Mouse (Mus musculus) lung, postnatal 0 days (tissue): Measurements from ENCODE around the gene Slamf7. TPM values are rescaled to one million over a fixed set of nuclear protein-coding genes. Genes with fewer than 3 reads are reported as not detected.
A peak's percentile ranks its signal among the peaks of the same experiment; 100 is the strongest.

Source experiments
- ATAC-seq: fragments of 200-750 bp; cut with Nextera tagmentation; 2 replicates; pipeline ENCODE4 v1.8.0; 2017; ENCODE audit warnings: moderate library complexity
- DNase-seq: peaks from one replicate; pipeline ENCODE4 v3.0.0-alpha.2; 2016; ENCODE audit warnings: low spot score
- H3K27ac ChIP-seq: fragments of 300-500 bp; sonication (generic); 2 replicates; pipeline ENCODE4 v1.5.1; 2014; ENCODE audit warnings: antibody characterized with exemption, mild to moderate bottlenecking, low read length, mixed read lengths
- H3K27me3 ChIP-seq: fragments of 300-500 bp; sonication (generic); replicated peaks from 2 replicates; pipeline ENCODE4 v1.6.1; 2014; ENCODE audit warnings: low read length, mixed read lengths; ENCODE audit not compliant: insufficient read depth
- H3K36me3 ChIP-seq: fragments of 300-500 bp; sonication (generic); 2 replicates; pipeline ENCODE4 v1.6.1; 2014; ENCODE audit warnings: low read length, mixed read lengths; ENCODE audit not compliant: insufficient read depth
- H3K4me1 ChIP-seq: fragments of 300-500 bp; sonication (generic); 2 replicates; pipeline ENCODE4 v1.6.1; 2014; ENCODE audit warnings: antibody characterized with exemption, low read depth, low read length, mixed read lengths; ENCODE audit not compliant: insufficient read depth
- H3K4me2 ChIP-seq: fragments of 300-500 bp; sonication (generic); replicated peaks from 2 replicates; pipeline ENCODE4 v1.6.1; 2014; ENCODE audit warnings: low read depth, mild to moderate bottlenecking, low read length, moderate library complexity, mixed read lengths
- H3K4me3 ChIP-seq: fragments of 300-500 bp; sonication (generic); 2 replicates; pipeline ENCODE4 v1.5.1; 2014; ENCODE audit warnings: low read depth, low read length
- H3K9ac ChIP-seq: fragments of 300-500 bp; sonication (generic); replicated peaks from 2 replicates; pipeline ENCODE4 v1.6.1; 2014; ENCODE audit warnings: low read depth, mild to moderate bottlenecking
- H3K9me3 ChIP-seq: fragments of 300-500 bp; sonication (generic); 2 replicates; pipeline ENCODE4 v1.6.1; 2016; ENCODE audit warnings: low read length, mixed read lengths
- CTCF ChIP-seq: IDR thresholded peaks from 2 replicates; pipeline ENCODE4 v1.5.1; 2016; ENCODE audit warnings: antibody characterized with exemption, mild to moderate bottlenecking
- EP300 ChIP-seq: IDR thresholded peaks from 2 replicates; pipeline ENCODE4 v1.6.1; 2016; ENCODE audit warnings: antibody characterized with exemption, mild to moderate bottlenecking, control low read depth
- WGBS: fragments of 180-500 bp; shearing (Covaris S2); extraction: QIAGEN DNeasy Blood & Tissue Kit; methylation state at CpG from one replicate; pipeline ENCODE4 v1.1.7; 2014; 5-methylcytosine and 5-hydroxymethylcytosine counted together
- polyA plus RNA-seq: library from polyadenylated mRNA; unstranded; fragments of >200 nt; fragmentation: Nextera tagmentation; extraction: Ambion mirVana; gene quantifications from 2 replicates; pipeline ENCODE4 v1.2.1, GENCODE M21; 2015

Gene Slamf7
- polyA plus RNA-seq, 1 experiment from 2014 or later, result 0.56 TPM

DNA sequence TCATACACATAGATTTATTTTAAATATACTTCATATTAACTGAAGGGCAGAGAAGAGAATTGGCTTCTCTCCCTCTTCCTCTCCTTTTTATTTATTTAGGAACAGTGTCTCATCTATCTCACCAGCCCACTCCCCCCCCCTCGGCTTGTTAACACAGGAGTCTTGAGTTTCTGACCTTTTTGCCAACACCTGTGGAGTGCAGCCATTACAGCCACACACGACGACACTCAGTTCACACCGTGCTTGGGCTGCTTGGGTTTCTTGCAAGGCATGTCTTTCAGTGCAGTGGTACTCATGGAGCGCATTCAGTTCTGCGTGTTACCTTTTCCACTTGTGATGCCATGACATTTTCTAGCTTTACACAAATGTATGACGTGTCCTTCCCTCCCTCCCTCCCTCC, 22.8 kb downstream of the Slamf7 start:
- DNase-seq (no peak), ATAC-seq (no peak)
- Histone ChIP-seq H3K27me3 (no peaks in the 10 kb centered on the region), H3K27ac (no peak overlapping the region), H3K4me3 (no peak overlapping the region), H3K4me1 (no peaks in the 10 kb centered on the region), H3K4me2 (no peak overlapping the region), H3K9me3 (no peaks in the 10 kb centered on the region), H3K36me3 (no peaks in the 10 kb centered on the region), H3K9ac (no peak overlapping the region)
- no peak for TF ChIP-seq CTCF
- no peak for TF ChIP-seq EP300
- WGBS, result 61% methylated on average over 7 of the region's 7 CpGs

DNA sequence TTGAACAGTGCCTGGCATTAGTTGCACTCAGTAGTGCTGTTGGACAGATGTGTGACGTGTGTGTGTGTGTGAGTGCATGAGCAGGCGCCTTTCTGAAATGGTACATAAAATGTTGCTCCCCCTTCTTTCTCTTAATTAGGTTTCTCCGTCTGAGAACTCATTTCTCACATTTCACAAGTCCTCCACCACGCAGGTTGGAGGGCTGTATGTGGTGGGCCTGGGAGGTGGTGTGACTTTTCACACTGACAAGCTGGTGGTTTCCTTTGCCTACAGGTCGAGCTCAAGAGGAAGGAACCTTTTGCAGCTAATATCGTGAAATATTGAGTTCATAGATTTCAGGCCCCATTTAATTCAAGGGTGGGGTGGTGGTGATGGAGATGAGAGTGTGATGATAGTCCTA, 23.7 kb downstream of the Slamf7 start:
- H3K9ac ChIP-seq, result no peak overlapping the region
- no peak overlapping the region for H3K27ac ChIP-seq
- WGBS, result 60% methylated on average over 6 of the region's 6 CpGs
- H3K27me3 ChIP-seq, result no peaks in the 10 kb centered on the region
- no peaks in the 10 kb centered on the region for H3K36me3 ChIP-seq
- no peaks in the 10 kb centered on the region for H3K4me1 ChIP-seq
- no peak overlapping the region for H3K4me3 ChIP-seq
- H3K4me2 ChIP-seq, result no peak overlapping the region
- TF ChIP-seq CTCF (no peak), EP300 (no peak)
- no peak for DNase-seq
- no peak for ATAC-seq
- no peaks in the 10 kb centered on the region for H3K9me3 ChIP-seq

GRCm38 (mm10) chr1:171627801-171628200, 25.0 kb downstream of the Slamf7 start:
- 76% methylated on average over 3 of the region's 3 CpGs for WGBS
- Histone ChIP-seq H3K9me3 (no peaks in the 10 kb centered on the region), H3K36me3 (no peaks in the 10 kb centered on the region), H3K27me3 (no peaks in the 10 kb centered on the region), H3K4me1 (no peaks in the 10 kb centered on the region), H3K27ac (no peak overlapping the region), H3K4me3 (no peak overlapping the region), H3K9ac (no peak overlapping the region), H3K4me2 (no peak overlapping the region)
- ATAC-seq, result no peak
- TF ChIP-seq EP300 (no peak), CTCF (no peak)
- DNase-seq, result no peak

- WGBS, result 85% methylated on average over 6 of the region's 6 CpGs
- no peak for ATAC-seq
- Histone ChIP-seq H3K9ac (no peak overlapping the region), H3K4me2 (no peak overlapping the region), H3K36me3 (no peaks in the 10 kb centered on the region), H3K9me3 (no peaks in the 10 kb centered on the region), H3K4me3 (no peak overlapping the region), H3K4me1 (no peaks in the 10 kb centered on the region), H3K27ac (no peak overlapping the region), H3K27me3 (no peaks in the 10 kb centered on the region)
- no peak for DNase-seq
- TF ChIP-seq EP300 (no peak), CTCF (no peak)
Measured at GRCm38 (mm10) chr1:171620091-171620490, 32.7 kb downstream of the Slamf7 start.

DNA sequence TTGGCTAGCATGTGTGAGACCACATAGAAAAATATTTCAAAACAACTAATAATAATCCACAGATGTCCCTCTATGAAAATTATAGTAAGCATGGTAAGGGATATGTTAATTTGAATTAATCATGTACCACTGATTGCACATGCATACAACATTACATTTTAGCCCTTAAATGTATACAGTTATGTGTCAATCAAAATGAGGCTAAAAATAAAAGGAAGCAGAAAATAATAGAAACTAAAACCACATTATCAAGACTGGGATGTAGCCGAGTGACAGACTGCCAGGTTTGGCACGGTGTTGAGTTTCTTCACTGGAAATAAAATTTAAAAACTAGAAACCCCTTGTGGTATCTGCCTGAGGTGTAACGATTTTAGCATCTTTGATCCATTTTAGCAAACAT, 33.2 kb downstream of the Slamf7 start:
- Histone ChIP-seq H3K9me3 (no peaks in the 10 kb centered on the region), H3K4me1 (no peaks in the 10 kb centered on the region), H3K36me3 (no peaks in the 10 kb centered on the region), H3K9ac (no peak overlapping the region), H3K4me3 (no peak overlapping the region), H3K27ac (no peak overlapping the region), H3K27me3 (no peaks in the 10 kb centered on the region), H3K4me2 (no peak overlapping the region)
- WGBS, result 66% methylated on average over 3 of the region's 3 CpGs
- ATAC-seq, result no peak
- no peak for DNase-seq
- no peak for TF ChIP-seq CTCF
- TF ChIP-seq EP300, result no peak

DNA sequence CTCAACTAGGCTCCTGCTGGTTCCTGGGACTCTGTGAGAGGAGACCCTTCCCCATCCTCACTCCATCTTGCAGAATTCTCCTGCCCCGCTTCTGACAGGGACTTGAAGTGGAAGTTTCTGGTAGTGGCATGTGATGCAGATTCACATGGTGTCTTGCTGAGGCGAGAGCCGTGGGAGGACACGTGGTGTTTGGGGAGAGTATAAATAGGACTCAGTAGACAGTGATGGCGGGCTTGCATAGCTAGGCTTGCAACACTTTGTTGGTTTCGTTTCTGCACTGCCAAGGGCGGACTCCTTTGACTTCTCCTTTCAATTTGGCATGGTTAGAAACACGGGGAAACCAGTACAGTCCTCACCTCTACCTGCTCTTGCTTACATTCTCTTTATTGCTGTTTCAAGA, 33.8 kb downstream of the Slamf7 start:
- Histone ChIP-seq H3K27me3 (no peaks in the 10 kb centered on the region), H3K27ac (no peak overlapping the region), H3K9ac (no peak overlapping the region), H3K36me3 (no peaks in the 10 kb centered on the region), H3K4me3 (no peak overlapping the region), H3K4me2 (no peak overlapping the region), H3K9me3 (no peaks in the 10 kb centered on the region), H3K4me1 (no peaks in the 10 kb centered on the region)
- no peak for TF ChIP-seq EP300
- no peak for TF ChIP-seq CTCF
- 69% methylated on average over 8 of the region's 8 CpGs for WGBS
- peak; percentile 41 for DNase-seq
- ATAC-seq, result peak; percentile 25; the same call in 1 of the 2 replicates

DNA sequence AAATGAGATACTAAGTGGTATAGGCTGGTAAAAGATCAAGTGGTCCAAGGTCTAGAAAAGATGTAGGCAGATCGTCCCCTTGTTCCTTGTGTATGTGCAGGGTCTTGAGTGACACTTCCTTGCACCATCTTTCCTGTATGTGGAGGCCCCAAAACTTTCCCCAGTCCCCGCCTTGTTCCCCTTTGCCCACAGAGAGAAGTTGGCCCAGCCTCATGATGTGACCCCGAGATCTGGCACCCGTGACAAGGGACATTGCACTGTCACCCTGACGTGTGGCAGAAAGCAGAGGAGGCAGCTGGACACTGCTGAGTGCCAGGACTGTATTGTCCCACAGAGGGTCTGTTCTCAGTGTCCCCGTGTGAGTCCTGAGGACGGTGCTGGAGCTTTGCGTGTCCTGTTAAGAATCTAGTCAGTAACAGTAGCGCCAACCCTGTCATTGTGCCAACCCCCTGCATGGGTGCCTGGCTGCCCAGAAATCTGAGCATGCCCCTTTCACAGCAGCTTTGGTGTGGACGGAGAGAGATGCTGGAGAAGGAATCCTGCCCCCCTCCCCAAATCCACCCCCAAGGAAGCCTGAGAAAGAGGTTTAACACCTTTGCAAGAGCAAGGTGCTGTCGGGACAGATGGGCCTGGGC, 35.8 kb downstream of the Slamf7 start:
- Histone ChIP-seq H3K4me3 (no peak overlapping the region), H3K4me2 (no peak overlapping the region), H3K36me3 (no peaks in the 10 kb centered on the region), H3K27ac (no peak overlapping the region), H3K9me3 (no peaks in the 10 kb centered on the region), H3K9ac (no peak overlapping the region), H3K4me1 (no peaks in the 10 kb centered on the region), H3K27me3 (no peaks in the 10 kb centered on the region)
- no peak for ATAC-seq
- 68% methylated on average over 11 of the region's 11 CpGs for WGBS
- TF ChIP-seq EP300, result no peak
- TF ChIP-seq CTCF, result no peak
- peak; percentile 8 for DNase-seq
